Mouse (Mus musculus): Measurements from ENCODE around the gene E130208F15Rik. TPM values are rescaled to one million over a fixed set of nuclear protein-coding genes. Genes with fewer than 3 reads are reported as not detected.

Gene E130208F15Rik
- polyA plus RNA-seq, 1 experiment, result 0.57 TPM

- Histone ChIP-seq H3K27ac (ENCODE audit: insufficient read depth, low read length) (no peak overlapping the region), H3K4me1 (ENCODE audit: control insufficient read depth, insufficient read depth, low read length) (no peaks in the 10 kb centered on the region; the same call in 1 of the 2 replicates), H3K4me3 (replicated peaks; ENCODE audit: insufficient read depth, low read depth, low read length) (no peak overlapping the region), H3K27me3 (ENCODE audit: control insufficient read depth, insufficient read depth, low read length) (no peaks in the 10 kb centered on the region)
- TF ChIP-seq CTCF (IDR thresholded peaks at IDR 0.05; ENCODE audit: borderline replicate concordance, insufficient read depth, low read depth, low read length) (no peak), POLR2A (IDR thresholded peaks at IDR 0.05; ENCODE audit: borderline replicate concordance, insufficient read depth, low read length) (no peak)
- DNase-seq, result no peak
- WGBS, result 62% methylated on average over 21 of the region's 21 CpGs
Observed at GRCm38 (mm10) chr7:30346635-30347379, 25.3 kb downstream of the E130208F15Rik start.

- Histone ChIP-seq H3K4me3 (replicated peaks; ENCODE audit: insufficient read depth, low read depth, low read length) (no peak overlapping the region), H3K4me1 (ENCODE audit: control insufficient read depth, insufficient read depth, low read length) (no peaks in the 10 kb centered on the region; the same call in 1 of the 2 replicates), H3K27ac (ENCODE audit: insufficient read depth, low read length) (no peak overlapping the region), H3K27me3 (ENCODE audit: control insufficient read depth, insufficient read depth, low read length) (no peaks in the 10 kb centered on the region)
- WGBS, result 1% methylated on average over 30 of the region's 30 CpGs
- TF ChIP-seq CTCF (IDR thresholded peaks at IDR 0.05; ENCODE audit: borderline replicate concordance, insufficient read depth, low read depth, low read length) (peak; percentile 84), POLR2A (IDR thresholded peaks at IDR 0.05; ENCODE audit: borderline replicate concordance, insufficient read depth, low read length) (no peak)
- peak; percentile 85 to 86 for DNase-seq
Observed at GRCm38 (mm10) chr7:30347828-30348227, 26.3 kb downstream of the E130208F15Rik start.

DNA sequence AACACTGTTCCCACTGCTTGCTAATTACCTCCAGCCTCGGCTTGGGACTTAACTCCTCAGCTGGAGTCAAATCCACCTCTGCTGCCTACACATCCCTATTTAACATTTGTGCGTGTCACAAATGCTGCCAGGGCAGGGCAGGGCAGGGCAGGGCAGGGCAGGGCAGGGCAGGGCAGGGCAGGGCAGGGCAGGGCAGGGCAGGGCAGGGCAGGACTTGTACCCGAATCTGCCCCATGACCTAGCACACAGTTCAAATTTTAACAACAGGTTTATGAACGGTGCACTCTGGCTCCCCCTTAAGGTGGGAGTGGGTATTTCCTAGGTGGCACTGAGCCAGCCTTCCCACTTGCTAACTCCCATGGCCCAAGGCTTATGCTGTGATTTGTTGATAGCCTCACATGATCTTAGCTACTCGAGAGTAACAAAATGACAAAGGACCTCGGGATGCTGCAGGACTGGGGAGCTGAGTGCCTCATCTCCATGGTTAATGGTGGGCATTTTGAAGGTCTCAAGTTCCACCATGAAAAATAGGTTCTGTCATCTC, 31.8 kb downstream of the E130208F15Rik start:
- no peak overlapping the region for H3K27ac ChIP-seq (ENCODE audit: insufficient read depth, low read length)
- peak; percentile 69 to 81 for DNase-seq
- no peaks in the 10 kb centered on the region for H3K27me3 ChIP-seq (ENCODE audit: control insufficient read depth, insufficient read depth, low read length)
- H3K4me1 ChIP-seq (ENCODE audit: control insufficient read depth, insufficient read depth, low read length), result peaks cover 15% of the 10 kb centered on the region
- H3K4me3 ChIP-seq (replicated peaks; ENCODE audit: insufficient read depth, low read depth, low read length), result no peak overlapping the region
- 11% methylated on average over 6 of the region's 6 CpGs for WGBS
- TF ChIP-seq CTCF (IDR thresholded peaks at IDR 0.05; ENCODE audit: borderline replicate concordance, insufficient read depth, low read depth, low read length), result peak; percentile 86
- TF ChIP-seq POLR2A (IDR thresholded peaks at IDR 0.05; ENCODE audit: borderline replicate concordance, insufficient read depth, low read length), result no peak

DNA sequence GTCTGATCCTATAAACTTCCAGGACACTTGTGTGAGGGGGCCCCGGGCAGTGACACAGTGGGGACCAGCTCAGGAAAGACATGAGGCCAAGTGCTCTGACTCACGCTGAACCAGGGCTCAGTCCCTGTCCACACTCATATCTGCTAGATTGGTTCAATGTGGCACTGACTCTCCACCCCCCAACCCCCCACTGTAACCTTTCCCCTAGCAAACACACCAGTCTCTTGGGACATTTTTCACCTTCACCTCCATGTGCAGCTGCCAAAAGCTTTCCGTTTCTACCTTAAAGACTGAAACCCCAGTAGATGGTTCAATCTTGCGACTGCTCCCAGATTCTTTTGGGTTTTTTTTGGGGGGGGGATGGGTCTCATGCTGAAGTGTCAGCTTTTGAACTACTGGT, 32.5 kb downstream of the E130208F15Rik start:
- Histone ChIP-seq H3K27me3 (ENCODE audit: control insufficient read depth, insufficient read depth, low read length) (no peaks in the 10 kb centered on the region), H3K27ac (ENCODE audit: insufficient read depth, low read length) (no peak overlapping the region)
- DNase-seq, result no peak

GRCm38 (mm10) chr7:30358378-30359186, 37.0 kb downstream of the E130208F15Rik start:
- no peak for DNase-seq
- peaks cover 37% of the 10 kb centered on the region for H3K4me1 ChIP-seq (ENCODE audit: control insufficient read depth, insufficient read depth, low read length)
- H3K27me3 ChIP-seq (ENCODE audit: control insufficient read depth, insufficient read depth, low read length), result no peaks in the 10 kb centered on the region
- no peak overlapping the region for H3K27ac ChIP-seq (ENCODE audit: insufficient read depth, low read length)
- TF ChIP-seq POLR2A (IDR thresholded peaks at IDR 0.05; ENCODE audit: borderline replicate concordance, insufficient read depth, low read length), result no peak
- TF ChIP-seq CTCF (IDR thresholded peaks at IDR 0.05; ENCODE audit: borderline replicate concordance, insufficient read depth, low read depth, low read length), result no peak
- no peak overlapping the region for H3K4me3 ChIP-seq (replicated peaks; ENCODE audit: insufficient read depth, low read depth, low read length)
- WGBS, result 69% methylated on average over 7 of the region's 7 CpGs

More for the DNA sequence above, 32.5 kb downstream of the E130208F15Rik start:
- Histone ChIP-seq H3K4me3 (replicated peaks; ENCODE audit: insufficient read depth, low read depth, low read length) (no peak overlapping the region), H3K4me1 (ENCODE audit: control insufficient read depth, insufficient read depth, low read length) (peaks cover 15% of the 10 kb centered on the region)
- 57% methylated on average over 4 of the region's 4 CpGs for WGBS
- no peak for TF ChIP-seq CTCF (IDR thresholded peaks at IDR 0.05; ENCODE audit: borderline replicate concordance, insufficient read depth, low read depth, low read length)
- no peak for TF ChIP-seq POLR2A (IDR thresholded peaks at IDR 0.05; ENCODE audit: borderline replicate concordance, insufficient read depth, low read length)

- no peak overlapping the region for H3K4me3 ChIP-seq (replicated peaks; ENCODE audit: insufficient read depth, low read depth, low read length)
- no peaks in the 10 kb centered on the region for H3K27me3 ChIP-seq (ENCODE audit: control insufficient read depth, insufficient read depth, low read length)
- no peak for DNase-seq
- peaks cover 42% of the 10 kb centered on the region for H3K4me1 ChIP-seq (ENCODE audit: control insufficient read depth, insufficient read depth, low read length)
- TF ChIP-seq POLR2A (IDR thresholded peaks at IDR 0.05; ENCODE audit: borderline replicate concordance, insufficient read depth, low read length), result no peak
- TF ChIP-seq CTCF (IDR thresholded peaks at IDR 0.05; ENCODE audit: borderline replicate concordance, insufficient read depth, low read depth, low read length), result no peak
- H3K27ac ChIP-seq (ENCODE audit: insufficient read depth, low read length), result no peak overlapping the region
- WGBS, result 65% methylated on average over 31 of the region's 31 CpGs
Observed at GRCm38 (mm10) chr7:30359276-30359865, 37.8 kb downstream of the E130208F15Rik start.

- TF ChIP-seq POLR2A (IDR thresholded peaks at IDR 0.05; ENCODE audit: borderline replicate concordance, insufficient read depth, low read length), result no peak
- TF ChIP-seq CTCF (IDR thresholded peaks at IDR 0.05; ENCODE audit: borderline replicate concordance, insufficient read depth, low read depth, low read length), result no peak
- 71% methylated on average over 17 of the region's 17 CpGs for WGBS
- H3K4me1 ChIP-seq (ENCODE audit: control insufficient read depth, insufficient read depth, low read length), result peaks cover 46% of the 10 kb centered on the region
- no peak overlapping the region for H3K4me3 ChIP-seq (replicated peaks; ENCODE audit: insufficient read depth, low read depth, low read length)
- DNase-seq, result no peak
- H3K27me3 ChIP-seq (ENCODE audit: control insufficient read depth, insufficient read depth, low read length), result no peaks in the 10 kb centered on the region
- H3K27ac ChIP-seq (ENCODE audit: insufficient read depth, low read length), result no peak overlapping the region
Observed at GRCm38 (mm10) chr7:30360028-30360427, 38.5 kb downstream of the E130208F15Rik start.
